Mouse (Mus musculus) frontal cortex, postnatal 14 days (tissue): ENCODE data around the gene Zfp593.
A peak's percentile ranks its signal among the peaks of the same experiment; 100 is the strongest.
"Not testable (repeated sequence)": the region's sequence is repeated elsewhere in the genome, so short reads cannot be mapped to it uniquely, and the experiment has no call there.

Source experiments
- DNase-seq, 2 experiments: peaks; one replicate each; pipeline ENCODE4 v3.0.0; 2022; ENCODE audit warnings: low spot score in 2 of 2

Zfp593 gene

DNA sequence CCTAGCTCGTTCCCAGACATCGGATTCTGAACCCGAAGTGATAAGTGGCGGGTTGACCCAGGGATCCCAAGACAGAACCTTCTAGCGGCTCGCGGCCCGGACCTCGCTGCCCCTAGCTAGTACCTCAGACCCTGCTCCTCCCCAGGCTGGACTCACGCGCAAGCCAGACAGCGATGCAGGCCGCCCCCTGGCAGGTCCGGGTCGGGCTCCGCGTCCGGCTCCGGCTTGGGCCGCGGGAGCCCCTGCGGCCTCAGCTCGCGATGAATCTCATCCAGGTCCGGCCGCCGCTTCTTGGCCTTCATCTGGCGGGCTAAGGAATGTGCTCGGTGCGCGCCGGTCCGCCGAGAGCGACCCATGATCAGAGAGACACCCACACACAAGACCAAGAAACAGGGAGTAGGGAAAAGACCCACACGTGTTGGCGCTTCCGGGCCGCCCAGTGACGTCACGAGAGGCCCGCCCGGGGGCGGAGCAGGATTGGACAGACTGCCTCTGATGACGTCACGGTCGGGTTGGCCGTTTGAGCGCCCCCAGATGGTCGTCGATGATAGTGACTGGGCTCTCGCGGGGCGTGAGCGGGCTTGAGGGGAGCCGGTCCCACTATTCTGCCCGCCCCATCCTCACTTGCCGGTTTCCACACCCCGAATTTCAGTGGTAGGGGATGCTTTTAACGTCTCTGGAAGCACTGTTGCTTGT lies at the start of gene Zfp593:
TSS of gene Zfp593 (minus strand) at position 445 of the 696 bp plus-strand sequence.
- DNase-seq, result peak; percentile 89 to 95

DNA sequence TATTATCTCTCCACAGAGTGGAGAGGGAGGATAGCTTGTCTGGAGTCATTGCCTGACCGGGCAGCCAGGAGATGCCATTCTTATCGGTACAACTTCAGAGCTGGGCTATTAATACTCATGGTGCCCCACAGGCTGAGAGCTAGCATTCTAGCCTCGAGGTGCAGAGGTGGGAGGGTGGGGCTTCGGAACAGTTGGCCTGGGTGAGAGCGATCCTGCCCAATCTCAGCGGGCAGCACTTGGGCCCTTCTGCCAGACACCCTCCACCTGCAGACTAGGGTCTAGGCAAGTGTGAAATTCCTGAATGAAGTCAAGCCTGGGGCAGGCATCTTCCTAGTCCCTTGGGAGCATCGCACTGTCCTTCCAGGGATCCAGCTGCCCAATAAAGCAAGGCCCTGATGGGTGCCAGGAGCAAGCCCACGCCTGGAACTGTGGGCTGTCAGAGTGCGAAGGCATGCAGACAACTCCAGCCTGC lies 48.3 kb upstream of the Zfp593 start:
- DNase-seq, result no peak

- DNase-seq, result no peak
Measured at GRCm38 (mm10) chr4:134293061-134293691, 47.8 kb upstream of the Zfp593 start.

GRCm38 (mm10) chr4:134292067-134292466 lies 46.7 kb upstream of the Zfp593 start:
- peak in 1 of 2 experiments; percentile 68 for DNase-seq

DNA sequence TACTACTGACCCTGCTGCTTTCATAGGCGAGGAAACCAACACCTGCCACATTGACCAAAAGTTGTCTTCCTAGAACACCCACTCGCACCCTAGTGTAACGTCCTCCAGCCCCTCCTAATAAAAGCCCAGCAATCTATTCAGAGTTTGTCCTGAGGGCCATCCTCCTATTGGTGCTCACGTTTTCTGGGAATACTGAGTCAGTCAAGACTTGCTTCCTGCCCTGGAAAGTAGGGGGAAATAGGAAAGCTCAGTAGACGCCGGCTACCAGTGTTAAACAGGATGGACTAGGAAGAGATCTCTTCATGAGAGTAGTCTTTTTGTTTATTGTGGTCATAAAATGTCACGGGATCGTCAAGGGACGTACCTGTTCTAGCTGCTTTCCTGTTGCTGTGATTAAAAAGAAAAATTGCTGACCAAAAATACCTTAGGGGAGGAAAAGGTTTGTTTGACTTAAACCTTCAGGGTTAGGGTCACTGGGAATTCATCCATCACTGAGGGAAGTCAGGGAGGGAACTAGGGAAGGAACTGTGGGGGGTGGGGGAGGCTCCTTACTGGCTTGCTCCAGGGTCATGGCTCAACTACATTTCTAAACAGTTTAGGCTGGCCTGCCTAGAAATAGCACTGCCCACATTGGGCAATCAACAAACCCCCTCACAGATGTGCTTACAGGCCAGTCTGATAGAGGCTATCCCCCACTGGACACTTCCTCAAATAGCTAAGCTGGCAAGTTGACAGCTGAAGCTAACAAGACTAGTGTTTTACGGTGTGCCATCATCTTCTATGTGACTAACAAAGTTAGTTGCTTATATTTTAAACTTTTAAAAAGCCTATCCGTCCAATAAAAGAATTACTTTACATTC lies 43.2 kb upstream of the Zfp593 start:
- DNase-seq, result no peak

DNA sequence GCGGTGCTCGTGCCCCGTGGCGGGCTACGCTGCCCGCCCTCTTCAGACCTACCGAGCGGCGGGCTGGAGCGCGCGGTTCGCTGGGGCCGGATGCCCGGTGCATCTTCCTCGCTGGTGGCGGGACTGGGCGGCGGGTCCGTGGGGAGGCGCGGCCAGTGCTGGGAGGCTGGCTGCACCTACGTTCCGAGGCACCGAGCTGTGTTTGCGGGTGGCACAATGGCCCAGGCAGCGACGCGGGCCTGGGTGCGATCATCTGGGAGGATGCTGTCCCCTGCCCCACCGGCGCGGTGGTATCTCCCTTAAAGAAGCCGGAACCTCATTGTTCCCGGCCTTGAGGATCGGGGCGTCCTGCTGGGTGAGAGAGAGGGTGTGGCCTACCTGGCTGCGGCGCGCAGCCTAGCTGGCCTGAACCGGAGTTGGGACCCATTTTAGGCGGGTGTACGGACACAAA lies 42.2 kb upstream of the Zfp593 start, which contains the start of gene Pdik1l:
TSS of gene Pdik1l (minus strand) at position 321 of the 451 bp plus-strand sequence.
- peak; percentile 54 to 58 for DNase-seq

- peak; percentile 87 to 95 for DNase-seq
Measured at GRCm38 (mm10) chr4:134287168-134287564, 41.8 kb upstream of the Zfp593 start.

DNA sequence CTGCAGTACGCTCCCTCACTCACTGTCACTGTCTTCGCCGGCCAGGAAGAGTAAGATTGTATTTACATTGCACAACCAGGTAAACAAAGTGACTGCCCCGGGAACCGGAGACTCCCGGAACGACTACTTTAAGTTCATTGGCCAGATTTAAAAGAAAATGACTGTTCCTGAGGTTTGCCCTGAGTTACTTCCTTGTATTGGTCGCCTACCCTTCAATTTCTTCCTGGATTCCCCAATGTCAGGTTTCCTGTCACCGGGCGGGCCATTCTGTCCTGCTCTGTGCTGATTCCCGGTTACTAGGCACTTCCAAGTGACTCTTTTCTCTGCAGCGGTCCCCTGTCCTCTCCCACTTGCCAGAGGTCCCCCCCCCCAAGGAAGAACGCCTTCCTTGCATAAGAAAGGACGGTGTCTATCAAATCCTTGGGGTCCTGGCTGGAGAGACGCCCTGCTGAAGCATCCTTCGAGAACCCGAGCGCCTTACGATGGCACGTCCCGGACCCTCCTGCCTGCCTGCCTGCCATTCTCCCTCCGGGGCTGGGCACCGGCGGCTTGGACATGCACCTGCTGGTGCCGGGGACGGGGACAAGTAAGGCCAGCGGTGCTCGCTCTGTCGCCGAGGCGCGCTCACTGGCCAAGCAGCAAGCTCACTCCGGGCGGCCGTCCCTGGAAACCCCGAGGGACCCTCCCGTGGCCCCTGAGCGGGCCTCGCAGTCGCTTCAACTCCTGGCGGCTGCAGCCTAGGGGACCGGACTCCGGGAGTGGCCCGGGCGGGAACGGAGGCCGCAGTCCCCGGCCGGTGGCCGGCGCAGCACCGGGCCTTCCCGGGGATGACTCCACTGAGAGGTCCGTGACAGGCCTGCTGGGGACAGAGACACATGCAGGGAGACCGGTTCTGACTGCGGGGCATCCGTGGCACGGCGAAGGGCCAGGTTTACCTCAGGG lies 41.1 kb upstream of the Zfp593 start:
- DNase-seq, result no peak

GRCm38 (mm10) chr4:134284942-134285341 lies 39.5 kb upstream of the Zfp593 start:
- no peak for DNase-seq

- DNase-seq, result no peak
Measured at GRCm38 (mm10) chr4:134273417-134274345, 28.3 kb upstream of the Zfp593 start.

- no peak for DNase-seq
Measured at GRCm38 (mm10) chr4:134272731-134273416, 27.5 kb upstream of the Zfp593 start.

DNA sequence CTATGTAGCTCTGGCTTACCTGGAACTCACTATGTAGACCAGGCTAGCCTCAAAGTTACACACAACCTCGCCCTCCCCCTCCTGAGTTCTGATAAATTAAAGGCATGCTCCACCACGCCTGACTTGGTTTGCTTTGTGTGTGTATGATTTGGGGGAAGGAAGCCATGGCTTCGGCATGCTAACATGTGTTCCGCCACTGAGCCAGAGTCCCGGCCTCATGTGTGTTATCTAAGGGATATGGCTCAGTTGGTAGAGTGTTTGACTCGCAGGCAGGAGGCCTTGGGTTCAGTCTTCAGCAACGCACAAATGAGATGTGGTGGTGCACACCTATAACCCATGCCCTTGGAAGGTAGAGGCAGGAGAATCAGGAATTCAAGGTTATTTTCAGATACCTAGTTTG lies 26.6 kb upstream of the Zfp593 start:
- DNase-seq, result no peak

- not testable (repeated sequence) for DNase-seq
Measured at GRCm38 (mm10) chr4:134269622-134270021, 24.2 kb upstream of the Zfp593 start.

DNA sequence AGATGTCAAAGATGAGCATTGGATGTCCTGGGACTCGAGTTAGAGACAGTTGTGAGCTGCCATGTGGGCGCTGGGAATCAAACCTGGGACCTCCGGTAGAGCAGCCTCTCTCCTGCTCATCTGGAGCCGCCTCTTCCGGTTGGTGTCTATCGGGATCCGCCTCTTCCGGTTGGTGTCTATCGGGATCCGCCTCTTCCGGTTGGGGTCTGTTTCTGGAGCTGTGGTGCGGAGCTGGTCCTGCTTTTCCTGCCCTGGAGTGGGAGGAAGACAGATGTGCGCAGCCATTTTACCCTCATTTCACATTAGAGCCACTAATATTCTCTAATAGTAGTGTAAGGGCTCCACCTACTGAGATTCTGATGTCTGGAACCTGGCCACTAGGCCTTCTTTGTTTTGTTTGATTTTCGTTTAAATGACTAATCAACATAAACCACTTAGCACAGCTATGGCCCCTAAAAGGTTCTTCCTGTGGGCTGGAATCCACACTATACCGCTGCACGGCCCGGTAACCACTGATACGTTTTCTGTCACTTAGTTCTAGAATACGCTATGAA lies 22.8 kb upstream of the Zfp593 start:
- DNase-seq, result no peak

GRCm38 (mm10) chr4:134265860-134266585 lies 20.6 kb upstream of the Zfp593 start:
- DNase-seq, result no peak

GRCm38 (mm10) chr4:134263191-134263590 lies 17.8 kb upstream of the Zfp593 start:
- DNase-seq, result no peak

GRCm38 (mm10) chr4:134258354-134258753 lies 13.0 kb upstream of the Zfp593 start:
- no peak for DNase-seq
